Mouse (Mus musculus) left cerebral cortex, postnatal 4 days (tissue): ENCODE results near the gene Olfr902. TPM values are rescaled to one million over a fixed set of nuclear protein-coding genes. Genes with fewer than 3 reads are reported as not detected.
"Not testable (repeated sequence)": the region's sequence is repeated elsewhere in the genome, so short reads cannot be mapped to it uniquely, and the experiment has no call there.

Experiments used
- DNase-seq: peaks from one replicate; pipeline ENCODE4 v3.0.0-alpha.2; 2022
- intact Hi-C: fragments of 180-260 bp; cut with DNase I; formaldehyde crosslinking; loops from one replicate; pipeline ENCODE4 v1.15.1; 2025
- total RNA-seq, 2 experiments: library from RNA; stranded (reverse); gene quantifications; 2 replicates each; pipeline ENCODE4 v1.2.3; 2021

Gene Olfr902
- total RNA-seq, result not detected

GRCm38 (mm10) chr9:38447352-38447751 lies at the start of gene Olfr902:
Gene Olfr902 (plus strand): TSS chr9:38447652.
- intact Hi-C loops, result no loop called here
- no peak for DNase-seq

GRCm38 (mm10) chr9:38401398-38401797 lies 46.1 kb upstream of the Olfr902 start, which contains the start of gene Olfr147:
Gene Olfr147 (plus strand): TSS chr9:38401698.
- no peak for DNase-seq
- intact Hi-C loops, result no loop called here

GRCm38 (mm10) chr9:38407502-38407901 lies 40.0 kb upstream of the Olfr902 start:
- intact Hi-C loops, DNase-seq: not testable (repeated sequence)

- intact Hi-C loops, DNase-seq: not testable (repeated sequence)
Measured at GRCm38 (mm10) chr9:38413502-38413901, 34.0 kb upstream of the Olfr902 start.

- intact Hi-C loops, result no loop called here
- DNase-seq, result no peak
Measured at GRCm38 (mm10) chr9:38423801-38424200, 23.7 kb upstream of the Olfr902 start.

GRCm38 (mm10) chr9:38427026-38427425 lies 20.4 kb upstream of the Olfr902 start:
- intact Hi-C loops, result no loop called here

GRCm38 (mm10) chr9:38429155-38429554 lies 18.3 kb upstream of the Olfr902 start, which contains the start of gene Olfr901:
Gene Olfr901 (plus strand): TSS chr9:38429455.
- intact Hi-C loops, result no loop called here
- DNase-seq, result no peak

More at GRCm38 (mm10) chr9:38427026-38427425, 20.4 kb upstream of the Olfr902 start:
- no peak for DNase-seq

GRCm38 (mm10) chr9:38462844-38463243 lies 15.4 kb downstream of the Olfr902 start, which contains the start of gene Olfr904:
Gene Olfr904 (plus strand): TSS chr9:38463144.
- intact Hi-C loops, result no loop called here
- no peak for DNase-seq

GRCm38 (mm10) chr9:38470807-38471206 lies 23.4 kb downstream of the Olfr902 start, which contains the start of gene Olfr905:
Gene Olfr905 (plus strand): TSS chr9:38471107.
- DNase-seq, result no peak
- intact Hi-C loops, result no loop called here

GRCm38 (mm10) chr9:38486785-38487184 lies 39.3 kb downstream of the Olfr902 start, which contains the start of gene Olfr906:
Gene Olfr906 (plus strand): TSS chr9:38487085.
- intact Hi-C loops, result no loop called here
- no peak for DNase-seq

GRCm38 (mm10) chr9:38495501-38495900 lies 48.0 kb downstream of the Olfr902 start, which contains the start of gene Olfr907:
Gene Olfr907 (plus strand): TSS chr9:38495801.
- DNase-seq, result no peak
- intact Hi-C loops, result no loop called here

Other genes with a start within 250 kb of the Olfr902 start
- not detected for gene Olfr893, start 239.3 kb upstream of the Olfr902 start, total RNA-seq
- not detected for gene Olfr894, start 229.6 kb upstream of the Olfr902 start, total RNA-seq
- gene Olfr143, start 194.9 kb upstream of the Olfr902 start, total RNA-seq, result not detected
- gene Olfr895, start 179.8 kb upstream of the Olfr902 start, total RNA-seq, result not detected
- not detected for gene Olfr896-ps1, start 156.5 kb upstream of the Olfr902 start, total RNA-seq
- gene Olfr25, start 118.6 kb upstream of the Olfr902 start, total RNA-seq, result not detected
- gene Olfr898, start 99.2 kb upstream of the Olfr902 start, total RNA-seq, result not detected
- not detected for gene Olfr250, start 80.8 kb upstream of the Olfr902 start, total RNA-seq
- not detected for gene Olfr251, start 70.6 kb upstream of the Olfr902 start, total RNA-seq
- not detected for gene Olfr147, start 46.0 kb upstream of the Olfr902 start, total RNA-seq
- not detected for gene Olfr901, start 18.2 kb upstream of the Olfr902 start, total RNA-seq
- not detected for gene Olfr904, start 15.5 kb downstream of the Olfr902 start, total RNA-seq
- gene Olfr905, start 23.5 kb downstream of the Olfr902 start, total RNA-seq, result not detected
- gene Olfr906, start 39.4 kb downstream of the Olfr902 start, total RNA-seq, result not detected
- not detected for gene Olfr907, start 48.1 kb downstream of the Olfr902 start, total RNA-seq
- not detected for gene Olfr911-ps1, start 73.9 kb downstream of the Olfr902 start, total RNA-seq
- gene Olfr910, start 90.2 kb downstream of the Olfr902 start, total RNA-seq, result not detected
- gene Olfr912, start 132.5 kb downstream of the Olfr902 start, total RNA-seq, result not detected
- not detected for gene Olfr913, start 145.1 kb downstream of the Olfr902 start, total RNA-seq
- not detected for gene Olfr914, start 157.4 kb downstream of the Olfr902 start, total RNA-seq
- not detected for gene Olfr916, start 212.2 kb downstream of the Olfr902 start, total RNA-seq
- gene Olfr917, start 218.2 kb downstream of the Olfr902 start, total RNA-seq, result not detected
- gene Olfr918, start 226.9 kb downstream of the Olfr902 start, total RNA-seq, result not detected